Mouse (Mus musculus): ENCODE measurements around the gene Slc35a5.

The Slc35a5 gene

GRCm38 (mm10) chr16:45158522-45159388 lies at the start of gene Slc35a5, which contains the start of gene Atg3:
Gene Slc35a5 (minus strand): TSS chr16:45158706.
Gene Atg3 (plus strand): TSS chr16:45158785.
- in situ Hi-C loops (cut with MboI, MseI) = loop anchor here (10.0 kb wide), 1 partner anchor 414 kb away; the partner anchor contains the start of gene Gtpbp8

- in situ Hi-C loops (cut with MboI, MseI) = no loop called here
These were observed 46.6 kb upstream of the Slc35a5 start for GRCm38 (mm10) chr16:45204859-45205670.

GRCm38 (mm10) chr16:45204438-45204837 lies 45.9 kb upstream of the Slc35a5 start:
- in situ Hi-C loops (cut with MboI, MseI) = no loop called here

- in situ Hi-C loops (cut with MboI, MseI) = no loop called here
These were observed 42.9 kb upstream of the Slc35a5 start for GRCm38 (mm10) chr16:45201395-45201794.

GRCm38 (mm10) chr16:45196816-45197215 lies 38.3 kb upstream of the Slc35a5 start:
- in situ Hi-C loops (cut with MboI, MseI) = loop anchor here (5.0 to 10.0 kb wide), 2 partner anchors 218 to 435 kb away; no protein-coding TSS in a partner anchor

- in situ Hi-C loops (cut with MboI, MseI) = loop anchor here (10.0 kb wide), 1 partner anchor 222 kb away; no protein-coding TSS in a partner anchor
These were observed 34.1 kb upstream of the Slc35a5 start for GRCm38 (mm10) chr16:45192613-45193012.

- in situ Hi-C loops (cut with MboI, MseI) = no loop called here
These were observed 23.3 kb upstream of the Slc35a5 start for GRCm38 (mm10) chr16:45181824-45182223.

- in situ Hi-C loops (cut with MboI, MseI) = no loop called here
These were observed 20.0 kb upstream of the Slc35a5 start for GRCm38 (mm10) chr16:45178552-45178951.

GRCm38 (mm10) chr16:45159389-45159716 lies 847 bp upstream of the Slc35a5 start:
- in situ Hi-C loops (cut with MboI, MseI) = loop anchor here (10.0 kb wide), 1 partner anchor 415 kb away; the partner anchor contains the start of gene Gtpbp8

GRCm38 (mm10) chr16:45158136-45158521 lies 377 bp downstream of the Slc35a5 start:
- in situ Hi-C loops (cut with MboI, MseI) = loop anchor here (10.0 kb wide), 1 partner anchor 413 kb away; the partner anchor contains the start of gene Gtpbp8

- in situ Hi-C loops (cut with MboI, MseI) = loop anchor here (10.0 kb wide), 1 partner anchor 410 kb away; the partner anchor contains the start of gene Gtpbp8
These were observed 3.7 kb downstream of the Slc35a5 start for GRCm38 (mm10) chr16:45154741-45155250.

- in situ Hi-C loops (cut with MboI, MseI) = no loop called here
These were observed 9.9 kb downstream of the Slc35a5 start for GRCm38 (mm10) chr16:45148488-45149082.

- in situ Hi-C loops (cut with MboI, MseI) = no loop called here
These were observed 13.4 kb downstream of the Slc35a5 start for GRCm38 (mm10) chr16:45145119-45145518.

- in situ Hi-C loops (cut with MboI, MseI) = loop anchor here (5.0 kb wide), 1 partner anchor 375 kb away; the partner anchor contains the start of gene Cd200r1
These were observed 15.9 kb downstream of the Slc35a5 start for GRCm38 (mm10) chr16:45142565-45142964.

GRCm38 (mm10) chr16:45141711-45142110 lies 16.8 kb downstream of the Slc35a5 start:
- in situ Hi-C loops (cut with MboI, MseI) = loop anchor here (5.0 kb wide), 1 partner anchor 374 kb away; the partner anchor contains the start of gene Cd200r1

GRCm38 (mm10) chr16:45127936-45128710 lies 30.4 kb downstream of the Slc35a5 start:
- in situ Hi-C loops (cut with MboI, MseI) = no loop called here

- in situ Hi-C loops (cut with MboI, MseI) = no loop called here
These were observed 34.0 kb downstream of the Slc35a5 start for GRCm38 (mm10) chr16:45124230-45125203.

- in situ Hi-C loops (cut with MboI, MseI) = no loop called here
These were observed 35.9 kb downstream of the Slc35a5 start for GRCm38 (mm10) chr16:45122571-45122970.

GRCm38 (mm10) chr16:45120844-45121425 lies 37.6 kb downstream of the Slc35a5 start:
- in situ Hi-C loops (cut with MboI, MseI) = no loop called here

Measured in regulatory T cell (primary cell).